Mouse (Mus musculus): Measurements from ENCODE around the gene Trp53. TPM values are rescaled to one million over a fixed set of nuclear protein-coding genes. Genes with fewer than 3 reads are reported as not detected.

The Trp53 gene
- polyA plus RNA-seq, 1 experiment from 2014 or later = 32.6 TPM

DNA sequence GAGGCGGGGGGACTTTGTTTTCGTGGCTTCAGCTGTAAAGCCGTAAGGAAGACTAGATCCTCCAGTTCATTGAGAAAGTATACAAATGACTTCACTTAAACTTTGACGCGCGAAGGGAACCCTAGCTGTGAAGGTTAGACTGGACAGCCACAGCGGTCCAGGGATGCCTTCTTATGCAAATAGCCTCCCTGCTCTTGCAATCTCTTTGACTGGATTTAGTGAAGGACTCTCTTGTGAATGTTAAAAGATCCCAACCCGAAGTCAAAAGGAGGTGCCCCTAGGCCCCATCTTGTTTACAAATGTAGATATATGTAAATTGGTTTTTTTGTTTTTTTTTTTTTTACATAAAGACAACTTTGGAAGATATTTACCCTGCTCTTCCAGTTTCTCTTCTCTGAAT lies 1.7 kb downstream of the Trp53 start:
- no peak for ATAC-seq
- peak overlapping the region; percentile 98 for H3K27ac ChIP-seq (ENCODE audit: low read depth)
- WGBS (ENCODE audit: insufficient replicate concordance) = 3% methylated on average over 8 of the region's 8 CpGs

DNA sequence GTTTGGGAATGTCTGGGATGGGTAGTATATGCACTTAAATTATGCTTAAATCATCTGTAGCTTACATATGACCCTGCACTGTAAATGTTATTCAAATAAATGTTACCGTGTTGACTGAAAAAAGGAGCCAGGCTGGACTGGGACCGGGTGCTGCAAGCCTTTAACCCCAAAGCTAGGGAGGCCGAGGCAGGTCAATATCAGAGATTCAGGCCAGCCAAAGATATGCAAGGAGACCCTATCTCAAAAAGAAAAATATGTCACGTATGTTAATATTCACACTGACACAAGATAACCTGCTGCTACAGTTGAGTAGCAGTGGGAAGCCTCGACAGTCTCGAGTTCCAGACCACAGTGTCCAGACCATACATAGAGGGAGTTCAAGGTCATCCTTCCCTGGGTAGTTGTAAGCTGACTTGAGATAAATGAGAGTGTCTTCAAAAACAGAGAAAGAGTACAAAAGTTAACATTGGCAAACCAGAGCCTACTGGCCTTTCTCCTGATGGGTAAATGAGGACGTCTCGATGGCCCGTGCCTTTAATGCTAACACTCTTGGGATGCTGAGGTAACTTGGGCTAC lies 2.2 kb downstream of the Trp53 start:
- Histone ChIP-seq H3K4me3 (ENCODE audit: low read depth, low read length) (peak overlapping the region; percentile 82), H3K27me3 (ENCODE audit: insufficient read depth, low read length) (no peaks in the 10 kb centered on the region), H3K36me3 (replicated peaks; ENCODE audit: insufficient read depth, low read length) (peaks cover 17% of the 10 kb centered on the region), H3K4me1 (ENCODE audit: insufficient read depth) (peaks cover 43% of the 10 kb centered on the region), H3K4me2 (ENCODE audit: low read depth, low read length) (peak overlapping the region; percentile 91), H3K27ac (ENCODE audit: low read depth) (peak overlapping the region; percentile 98), H3K9ac (replicated peaks) (peak overlapping the region; percentile 90), H3K9me3 (ENCODE audit: low read length) (no peaks in the 10 kb centered on the region)
- 51% methylated on average over 9 of the region's 9 CpGs for WGBS (ENCODE audit: insufficient replicate concordance)
- ATAC-seq (no peak), DNase-seq (no peak)
- TF ChIP-seq CTCF (IDR thresholded peaks at IDR 0.05; ENCODE audit: low read depth) (no peak), EP300 (IDR thresholded peaks at IDR 0.05; ENCODE audit: low read depth) (no peak)

More for the DNA sequence above, 1.7 kb downstream of the Trp53 start:
- H3K27me3 ChIP-seq (ENCODE audit: insufficient read depth, low read length) = no peaks in the 10 kb centered on the region
- TF ChIP-seq CTCF (IDR thresholded peaks at IDR 0.05; ENCODE audit: low read depth) = no peak
- TF ChIP-seq EP300 (IDR thresholded peaks at IDR 0.05; ENCODE audit: low read depth) = no peak
- peak overlapping the region; percentile 82 for H3K4me3 ChIP-seq (ENCODE audit: low read depth, low read length)
- no peak for DNase-seq
- H3K4me2 ChIP-seq (ENCODE audit: low read depth, low read length) = peak overlapping the region; percentile 91
- peaks cover 43% of the 10 kb centered on the region for H3K4me1 ChIP-seq (ENCODE audit: insufficient read depth)
- H3K36me3 ChIP-seq (replicated peaks; ENCODE audit: insufficient read depth, low read length) = 0 out of 2 replicates have a peak, but pooled peaks cover 18% of the 10 kb centered on the region
- peak overlapping the region; percentile 90 for H3K9ac ChIP-seq (replicated peaks)
- no peaks in the 10 kb centered on the region for H3K9me3 ChIP-seq (ENCODE audit: low read length)

DNA sequence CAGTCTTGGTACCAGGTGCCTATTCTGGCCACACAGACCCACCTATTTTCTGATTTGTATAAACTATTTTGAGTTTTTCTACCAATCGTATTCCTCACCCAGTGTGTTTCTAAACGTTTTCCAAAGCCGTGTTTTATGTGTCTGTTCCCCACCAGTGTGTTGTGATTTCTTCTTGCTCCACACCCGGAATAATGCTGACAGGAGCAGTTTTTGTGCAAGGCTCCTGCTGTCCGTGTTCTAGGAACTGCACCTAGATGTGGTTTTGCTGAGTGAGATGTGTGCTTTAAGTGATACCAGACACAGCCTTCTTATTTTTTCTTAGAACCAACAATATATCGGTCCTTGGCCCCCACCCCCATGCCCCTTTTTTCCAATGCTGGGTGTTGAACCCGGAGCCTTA lies 3.8 kb downstream of the Trp53 start:
- TF ChIP-seq CTCF (IDR thresholded peaks at IDR 0.05; ENCODE audit: low read depth) (no peak), EP300 (IDR thresholded peaks at IDR 0.05; ENCODE audit: low read depth) (no peak)
- ATAC-seq (no peak), DNase-seq (no peak)
- no peak overlapping the region for H3K9ac ChIP-seq (replicated peaks)
- H3K4me1 ChIP-seq (ENCODE audit: insufficient read depth) = peaks cover 37% of the 10 kb centered on the region
- no peak overlapping the region for H3K4me2 ChIP-seq (ENCODE audit: low read depth, low read length)
- WGBS (ENCODE audit: insufficient replicate concordance) = 72% methylated on average over 7 of the region's 7 CpGs
- H3K36me3 ChIP-seq (replicated peaks; ENCODE audit: insufficient read depth, low read length) = peaks cover 32% of the 10 kb centered on the region
- H3K9me3 ChIP-seq (ENCODE audit: low read length) = no peaks in the 10 kb centered on the region
- H3K27me3 ChIP-seq (ENCODE audit: insufficient read depth, low read length) = no peaks in the 10 kb centered on the region
- H3K4me3 ChIP-seq (ENCODE audit: low read depth, low read length) = no peak overlapping the region
- H3K27ac ChIP-seq (ENCODE audit: low read depth) = peak overlapping the region; percentile 82; the same call in 1 of the 2 replicates

DNA sequence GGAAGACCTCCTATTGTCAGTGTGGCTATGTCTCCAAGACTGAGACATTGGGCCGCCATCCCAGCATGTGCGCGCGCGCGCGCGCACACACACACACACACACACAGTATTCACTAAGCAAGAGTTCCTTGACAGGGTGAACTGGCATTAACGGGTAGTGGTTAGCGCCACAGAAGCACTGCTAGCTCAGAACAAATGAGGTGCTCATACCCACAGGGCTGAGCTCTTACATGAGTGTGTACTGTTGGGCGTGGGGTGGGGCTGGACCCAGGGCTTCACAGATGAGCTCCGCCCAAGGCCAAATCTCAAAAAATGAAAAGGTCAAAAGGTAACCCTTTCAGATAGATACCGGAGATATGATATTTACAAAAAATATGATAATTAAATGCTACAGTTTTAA lies 4.8 kb downstream of the Trp53 start:
- Histone ChIP-seq H3K4me2 (ENCODE audit: low read depth, low read length) (peak overlapping the region; percentile 57; the same call in 1 of the 2 replicates), H3K9ac (replicated peaks) (no peak overlapping the region), H3K4me3 (ENCODE audit: low read depth, low read length) (0 out of 2 replicates have a peak overlapping the region, but pooled peaks have one; percentile 4), H3K9me3 (ENCODE audit: low read length) (no peaks in the 10 kb centered on the region), H3K27me3 (ENCODE audit: insufficient read depth, low read length) (no peaks in the 10 kb centered on the region), H3K4me1 (ENCODE audit: insufficient read depth) (peaks cover 42% of the 10 kb centered on the region), H3K36me3 (replicated peaks; ENCODE audit: insufficient read depth, low read length) (peaks cover 42% of the 10 kb centered on the region), H3K27ac (ENCODE audit: low read depth) (peak overlapping the region; percentile 82)
- ATAC-seq (no peak), DNase-seq (no peak)
- WGBS (ENCODE audit: insufficient replicate concordance) = 84% methylated on average over 13 of the region's 13 CpGs
- TF ChIP-seq EP300 (IDR thresholded peaks at IDR 0.05; ENCODE audit: low read depth) (no peak), CTCF (IDR thresholded peaks at IDR 0.05; ENCODE audit: low read depth) (no peak)

DNA sequence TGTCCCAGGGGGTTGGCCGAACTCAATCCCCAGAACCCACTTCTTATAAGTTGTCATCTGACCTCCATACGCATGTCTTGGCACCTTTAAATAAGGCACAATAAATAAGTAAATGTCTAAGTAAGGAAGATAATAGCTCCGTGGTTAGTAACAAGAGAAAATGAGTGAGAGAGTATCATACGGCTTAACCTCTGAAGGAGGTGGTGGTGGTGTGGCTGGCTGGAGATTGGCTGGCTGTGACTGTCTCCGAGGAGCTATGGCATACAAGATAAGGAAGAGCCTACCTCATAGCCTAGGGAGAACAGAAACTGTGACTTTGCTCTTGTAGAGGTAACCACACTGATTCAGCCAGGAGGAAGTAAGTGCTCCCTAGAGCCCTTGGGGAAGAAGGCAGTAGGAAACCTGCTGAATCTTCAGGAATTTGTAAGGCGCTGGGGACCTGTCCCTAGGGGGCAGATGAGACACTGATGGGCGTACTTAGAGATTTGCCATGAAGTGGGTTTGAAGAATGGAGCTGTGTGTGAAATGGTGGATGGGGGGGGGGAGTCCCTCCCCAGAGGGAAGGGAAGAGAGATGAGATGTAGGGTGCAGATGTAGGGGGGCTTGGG lies 5.7 kb downstream of the Trp53 start:
- WGBS (ENCODE audit: insufficient replicate concordance) = 44% methylated on average over 7 of the region's 7 CpGs
- Histone ChIP-seq H3K9me3 (ENCODE audit: low read length) (no peaks in the 10 kb centered on the region), H3K4me2 (ENCODE audit: low read depth, low read length) (peak overlapping the region; percentile 57), H3K4me3 (ENCODE audit: low read depth, low read length) (peak overlapping the region; percentile 9; the same call in 1 of the 2 replicates), H3K4me1 (ENCODE audit: insufficient read depth) (peaks cover 49% of the 10 kb centered on the region), H3K36me3 (replicated peaks; ENCODE audit: insufficient read depth, low read length) (peaks cover 50% of the 10 kb centered on the region), H3K9ac (replicated peaks) (peak overlapping the region; percentile 39; the same call in 1 of the 2 replicates), H3K27ac (ENCODE audit: low read depth) (peak overlapping the region; percentile 82), H3K27me3 (ENCODE audit: insufficient read depth, low read length) (no peaks in the 10 kb centered on the region)
- TF ChIP-seq EP300 (IDR thresholded peaks at IDR 0.05; ENCODE audit: low read depth) (peak; percentile 85), CTCF (IDR thresholded peaks at IDR 0.05; ENCODE audit: low read depth) (no peak)
- ATAC-seq (peak; percentile 69), DNase-seq (peak; percentile 55)

DNA sequence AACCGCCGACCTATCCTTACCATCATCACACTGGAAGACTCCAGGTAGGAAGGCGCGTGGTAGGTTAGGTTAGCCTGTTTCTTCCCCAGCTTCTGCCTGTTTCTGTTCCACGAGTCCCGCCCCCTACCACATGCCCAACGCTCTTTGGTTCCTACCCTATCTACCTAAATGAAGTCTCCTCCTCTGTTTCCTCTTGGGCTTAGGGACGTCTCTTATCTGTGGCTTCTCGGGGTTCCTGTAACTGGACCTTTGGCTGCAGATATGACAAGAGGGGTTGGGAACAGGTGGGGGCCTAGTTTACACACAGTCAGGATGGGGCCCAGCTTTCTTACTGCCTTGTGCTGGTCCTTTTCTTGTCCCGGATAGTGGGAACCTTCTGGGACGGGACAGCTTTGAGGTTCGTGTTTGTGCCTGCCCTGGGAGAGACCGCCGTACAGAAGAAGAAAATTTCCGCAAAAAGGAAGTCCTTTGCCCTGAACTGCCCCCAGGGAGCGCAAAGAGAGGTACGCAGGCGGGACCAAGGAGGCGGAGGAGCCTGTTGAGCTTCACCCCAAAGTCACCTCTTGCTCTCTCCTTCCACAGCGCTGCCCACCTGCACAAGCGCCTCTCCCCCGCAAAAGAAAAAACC lies 9.2 kb downstream of the Trp53 start:
- no peaks in the 10 kb centered on the region for H3K9me3 ChIP-seq (ENCODE audit: low read length)
- peak overlapping the region; percentile 38 for H3K9ac ChIP-seq (replicated peaks)
- TF ChIP-seq EP300 (IDR thresholded peaks at IDR 0.05; ENCODE audit: low read depth) = peak; percentile 78; the same call in 1 of the 2 replicates
- no peak for TF ChIP-seq CTCF (IDR thresholded peaks at IDR 0.05; ENCODE audit: low read depth)
- WGBS (ENCODE audit: insufficient replicate concordance) = 67% methylated on average over 22 of the region's 22 CpGs
- H3K27me3 ChIP-seq (ENCODE audit: insufficient read depth, low read length) = no peaks in the 10 kb centered on the region
- peak; percentile 16 for DNase-seq
- H3K27ac ChIP-seq (ENCODE audit: low read depth) = peak overlapping the region; percentile 51
- peak; percentile 20; the same call in 1 of the 2 replicates for ATAC-seq
- peaks cover 37% of the 10 kb centered on the region for H3K4me1 ChIP-seq (ENCODE audit: insufficient read depth)
- peaks cover 53% of the 10 kb centered on the region for H3K36me3 ChIP-seq (replicated peaks; ENCODE audit: insufficient read depth, low read length)
- no peak overlapping the region for H3K4me3 ChIP-seq (ENCODE audit: low read depth, low read length)
- H3K4me2 ChIP-seq (ENCODE audit: low read depth, low read length) = peak overlapping the region; percentile 44

Measured in liver, postnatal 0 days (tissue).